Mouse (Mus musculus) kidney, postnatal 36 days (tissue): ENCODE measurements around the gene Gorasp2.

Experiments used
- DNase-seq, 2 experiments: peaks; one replicate each; pipeline ENCODE4 v3.0.0; 2021 to 2022; ENCODE audit warnings: mixed read lengths in 2 of 2

Gene Gorasp2

GRCm38 (mm10) chr2:70660887-70661714, at the start of gene Gorasp2:
Gene Gorasp2, plus strand, starts transcription at chr2:70661576.
- peak; percentile 96 to 99 for DNase-seq

GRCm38 (mm10) chr2:70614745-70615351, 46.5 kb upstream of the Gorasp2 start:
- peak in 1 of 2 experiments; percentile 6 for DNase-seq

- no peak for DNase-seq
Measured at GRCm38 (mm10) chr2:70616076-70616475, 45.3 kb upstream of the Gorasp2 start.

GRCm38 (mm10) chr2:70616617-70617016, 44.8 kb upstream of the Gorasp2 start:
- peak in 1 of 2 experiments; percentile 9 for DNase-seq

- peak in 1 of 2 experiments; percentile 28 for DNase-seq
Measured at GRCm38 (mm10) chr2:70619232-70619835, 42.0 kb upstream of the Gorasp2 start.

GRCm38 (mm10) chr2:70620225-70620624, 41.2 kb upstream of the Gorasp2 start:
- peak; percentile 34 to 70 for DNase-seq

- no peak for DNase-seq
Measured at GRCm38 (mm10) chr2:70622244-70622643, 39.1 kb upstream of the Gorasp2 start.

GRCm38 (mm10) chr2:70625761-70626160, 35.6 kb upstream of the Gorasp2 start:
- DNase-seq = no peak

- no peak for DNase-seq
Measured at GRCm38 (mm10) chr2:70628397-70628796, 33.0 kb upstream of the Gorasp2 start.

- DNase-seq = peak; percentile 59 to 65
Measured at GRCm38 (mm10) chr2:70629339-70629761, 32.0 kb upstream of the Gorasp2 start.

- DNase-seq = no peak
Measured at GRCm38 (mm10) chr2:70629921-70630320, 31.5 kb upstream of the Gorasp2 start.

- no peak for DNase-seq
Measured at GRCm38 (mm10) chr2:70631321-70631720, 30.1 kb upstream of the Gorasp2 start.

GRCm38 (mm10) chr2:70632412-70632811, 29.0 kb upstream of the Gorasp2 start:
- DNase-seq = no peak

- no peak for DNase-seq
Measured at GRCm38 (mm10) chr2:70634028-70634690, 27.2 kb upstream of the Gorasp2 start.

GRCm38 (mm10) chr2:70640968-70641367, 20.4 kb upstream of the Gorasp2 start:
- DNase-seq = no peak

GRCm38 (mm10) chr2:70642971-70643565, 18.3 kb upstream of the Gorasp2 start:
- DNase-seq = peak; percentile 10 to 29

GRCm38 (mm10) chr2:70645266-70645780, 16.1 kb upstream of the Gorasp2 start:
- DNase-seq = no peak

GRCm38 (mm10) chr2:70647681-70648080, 13.7 kb upstream of the Gorasp2 start:
- DNase-seq = no peak

GRCm38 (mm10) chr2:70648271-70648670, 13.1 kb upstream of the Gorasp2 start:
- DNase-seq = no peak

- no peak for DNase-seq
Measured at GRCm38 (mm10) chr2:70649471-70649870, 11.9 kb upstream of the Gorasp2 start.

GRCm38 (mm10) chr2:70651820-70652219, 9.6 kb upstream of the Gorasp2 start:
- no peak for DNase-seq

- DNase-seq = no peak
Measured at GRCm38 (mm10) chr2:70657083-70657482, 4.3 kb upstream of the Gorasp2 start.
